Mouse (Mus musculus): ENCODE measurements around the gene Slc5a2. TPM values are rescaled to one million over a fixed set of nuclear protein-coding genes. Genes with fewer than 3 reads are reported as not detected.

Slc5a2 gene
- not detected for total RNA-seq (2023)

DNA sequence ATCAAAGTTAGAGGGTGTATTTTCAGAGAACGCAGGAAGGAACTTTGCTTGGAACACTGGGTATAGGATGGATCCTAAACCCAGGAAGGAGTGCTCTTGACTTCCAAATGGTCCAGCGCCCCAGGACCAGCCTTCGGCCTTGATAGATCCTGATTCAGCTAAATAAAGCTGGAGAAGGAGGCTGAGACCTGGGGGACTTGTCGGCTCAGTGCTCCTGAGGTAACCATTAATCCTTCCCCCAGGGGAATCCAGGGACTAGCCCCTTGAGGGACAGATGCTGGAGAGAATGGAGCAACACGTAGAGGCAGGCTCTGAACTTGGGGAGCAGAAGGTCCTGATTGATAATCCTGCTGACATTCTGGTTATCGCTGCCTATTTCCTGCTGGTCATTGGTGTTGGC is at the start of gene Slc5a2:
Gene Slc5a2 (plus strand): TSS at position 247 of the 400 bp plus-strand sequence.

DNA sequence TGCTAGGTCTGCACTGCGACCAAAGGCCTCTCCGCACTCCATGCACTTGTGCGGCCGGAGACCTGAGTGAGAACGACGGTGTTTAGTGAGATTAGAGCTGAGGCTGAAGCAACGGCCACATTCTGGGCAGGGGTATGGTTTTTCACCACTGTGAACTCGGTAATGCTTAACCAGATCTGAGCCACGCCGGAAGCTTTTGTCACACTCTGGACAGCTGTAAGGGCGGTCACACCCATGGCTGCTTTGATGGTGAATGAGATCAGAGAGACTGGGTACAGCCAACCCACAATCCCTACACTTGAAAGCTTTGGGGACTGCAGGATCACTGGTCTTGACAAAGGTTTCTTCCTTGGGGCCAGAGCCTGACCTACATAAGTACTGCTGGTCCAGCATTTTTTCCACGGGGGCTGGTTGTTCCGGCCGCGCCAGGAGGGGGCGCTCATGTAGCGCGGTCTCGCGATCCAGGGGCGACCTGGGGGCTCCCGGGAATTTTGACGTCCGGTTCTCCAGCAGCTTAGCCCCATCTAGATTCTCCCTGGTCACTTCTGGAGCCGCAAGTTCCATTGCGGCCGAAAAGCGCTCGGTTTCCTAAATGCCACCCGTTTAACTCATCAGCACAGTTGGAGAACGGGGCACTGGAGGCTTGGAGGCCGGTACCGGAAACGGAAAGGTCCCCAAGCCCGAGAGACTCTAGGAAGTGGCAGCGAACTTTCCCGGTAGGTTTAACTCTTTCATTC is 28.4 kb upstream of the Slc5a2 start, which contains the start of gene Armc5:
Gene Armc5 (plus strand): TSS at position 487 of the 737 bp plus-strand sequence.

DNA sequence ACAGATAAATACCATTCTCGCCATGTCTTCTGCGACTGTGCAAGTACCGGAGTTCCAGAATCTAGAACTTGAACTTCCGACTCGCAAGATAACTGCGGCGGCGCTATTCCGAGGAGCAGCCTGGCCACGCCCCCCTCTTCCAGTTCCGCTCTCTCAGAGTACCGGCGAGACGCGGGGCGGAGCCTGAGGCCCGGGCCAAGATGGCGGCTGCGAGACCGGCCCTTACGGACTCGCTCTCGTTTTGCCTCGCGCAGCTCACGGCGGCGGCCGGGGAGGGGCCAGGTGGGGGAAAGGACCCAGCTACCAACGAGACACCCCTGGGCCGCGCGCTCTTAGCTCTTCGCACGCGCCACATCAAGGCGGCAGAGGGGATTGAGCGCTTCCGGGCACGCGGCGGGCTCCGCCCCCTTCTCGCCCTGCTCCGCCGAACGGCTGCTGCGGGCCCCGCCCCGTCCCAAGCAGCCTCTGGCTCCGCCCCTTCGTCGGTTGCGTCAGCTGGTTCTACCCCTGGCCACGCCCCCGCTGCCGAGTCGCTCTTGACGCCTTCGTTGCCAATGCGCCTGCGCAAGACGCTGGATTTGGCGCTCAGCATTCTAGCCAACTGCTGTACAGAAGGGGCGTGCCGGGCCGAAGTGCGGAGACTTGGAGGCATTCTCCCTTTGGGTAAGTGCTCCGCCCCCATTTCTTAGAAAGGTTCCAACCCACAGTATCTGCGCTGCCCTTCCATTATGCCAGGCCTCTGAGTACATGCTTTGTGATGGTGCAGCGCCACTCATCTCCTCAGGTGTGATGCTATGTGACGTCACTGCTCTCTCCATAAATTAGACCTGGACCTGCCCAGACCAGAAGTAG is 27.3 kb upstream of the Slc5a2 start, which contains the start of gene 9130023H24Rik:
Gene 9130023H24Rik (minus strand): TSS at position 105 of the 852 bp plus-strand sequence.

DNA sequence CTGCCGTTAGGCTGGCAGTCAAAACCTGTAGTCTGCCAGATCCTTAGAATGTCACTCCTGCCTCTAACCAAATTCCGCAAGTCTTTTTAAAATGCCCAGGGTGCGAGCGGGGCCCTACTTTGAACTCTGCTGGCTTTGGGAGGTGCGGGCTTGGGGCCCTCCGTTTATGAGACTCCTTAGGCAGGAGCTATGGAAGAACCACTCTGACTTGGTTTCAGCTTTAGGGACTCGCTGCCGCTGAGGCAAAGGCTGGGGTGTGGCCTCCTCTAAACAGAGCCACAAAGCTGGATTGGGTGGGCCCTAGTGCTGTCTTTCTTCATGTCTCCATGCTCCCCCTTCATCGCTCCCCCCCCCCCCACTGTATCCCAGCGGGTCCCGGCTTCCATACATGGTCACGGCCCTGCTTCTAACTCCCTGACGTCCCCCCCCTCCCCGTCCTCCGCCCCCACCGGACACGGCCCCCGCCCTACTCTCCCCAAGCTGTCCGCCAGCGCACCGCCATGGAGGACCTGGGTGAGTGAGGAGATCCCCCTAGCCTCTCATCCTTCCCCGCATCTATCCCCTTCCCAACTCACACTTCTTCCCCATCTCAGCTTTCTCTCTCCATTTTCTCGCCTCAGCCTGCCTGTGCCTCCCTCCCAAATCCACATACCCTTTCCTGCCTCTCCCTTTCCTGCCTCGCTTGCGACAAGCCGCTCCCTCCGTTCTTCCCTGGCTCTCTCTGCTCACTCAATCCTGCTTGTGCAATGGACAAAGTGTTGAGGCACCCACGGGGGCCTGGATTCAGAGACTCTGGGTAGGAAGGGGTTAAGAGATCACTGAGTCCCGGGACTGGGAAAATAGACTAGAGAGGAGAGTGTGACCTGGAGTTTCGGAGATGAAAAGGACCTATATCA is 18.7 kb upstream of the Slc5a2 start, which contains the start of gene Tgfb1i1:
Gene Tgfb1i1 (plus strand): TSS at position 317 of the 896 bp plus-strand sequence.

DNA sequence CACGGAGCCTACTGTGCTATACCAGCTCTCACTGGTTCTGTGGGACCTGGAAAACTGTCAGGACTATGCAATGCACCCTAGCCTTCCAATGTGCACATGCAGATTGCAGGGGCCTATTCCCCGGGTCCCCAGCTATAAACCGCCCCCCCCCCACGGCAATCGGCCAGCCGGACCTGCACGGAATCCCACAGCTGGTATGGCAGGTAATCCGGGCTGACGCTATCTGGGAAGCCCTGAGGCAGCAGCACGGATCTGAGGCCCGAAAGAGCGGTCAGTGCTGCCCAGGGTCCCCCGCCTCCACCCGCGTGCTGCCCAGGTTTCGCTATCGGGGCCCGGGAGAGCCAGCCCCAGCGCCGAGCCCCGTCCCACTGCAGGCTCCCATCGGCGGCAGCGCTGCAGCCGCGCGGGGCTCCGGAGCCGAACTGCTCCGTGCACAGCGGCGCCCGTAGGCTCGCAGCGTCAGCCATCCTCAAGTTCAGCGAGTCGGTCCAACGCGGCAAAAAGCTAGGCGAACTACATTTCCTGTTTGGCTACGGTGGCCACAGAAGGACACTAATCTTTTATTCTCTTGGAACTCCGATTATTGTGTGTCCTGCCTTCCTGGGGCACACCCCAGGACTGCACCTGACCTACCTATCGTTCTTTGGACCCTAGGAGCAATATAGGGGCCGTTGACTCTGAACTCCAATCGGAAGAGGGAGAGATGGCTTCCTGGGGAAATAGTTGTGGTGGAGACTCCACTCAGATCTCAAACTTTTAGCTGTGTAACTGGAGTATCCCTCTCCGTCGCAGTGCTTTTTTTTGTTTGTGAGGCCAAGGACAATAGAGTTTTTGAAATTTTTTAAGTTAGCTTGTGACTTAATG is 32.4 kb downstream of the Slc5a2 start, which contains the start of gene BC017158:
Gene BC017158 (minus strand): TSS at position 554 of the 864 bp plus-strand sequence.

Other genes with a start within 250 kb of the Slc5a2 start
- 4.8 TPM for gene Itgam, start 203.0 kb upstream of the Slc5a2 start, total RNA-seq (2023)
- gene Gm49368, start 203.0 kb upstream of the Slc5a2 start, total RNA-seq (2023) = not detected
- 3.6 TPM for gene Itgax, start 136.1 kb upstream of the Slc5a2 start, total RNA-seq (2023)
- 6.2 TPM for gene Itgad, start 111.3 kb upstream of the Slc5a2 start, total RNA-seq (2023)
- gene Cox6a2, start 59.3 kb upstream of the Slc5a2 start, total RNA-seq (2023) = not detected
- 27.5 TPM for gene Armc5, start 28.3 kb upstream of the Slc5a2 start, total RNA-seq (2023)
- gene 9130023H24Rik, start 27.6 kb upstream of the Slc5a2 start, total RNA-seq (2023) = 3.2 TPM
- 8.1 TPM for gene Tgfb1i1, start 18.8 kb upstream of the Slc5a2 start, total RNA-seq (2023)
- gene BC017158, start 32.5 kb downstream of the Slc5a2 start, total RNA-seq (2023) = 26.4 TPM
- 280 TPM for gene Rgs10, start 153.1 kb downstream of the Slc5a2 start, total RNA-seq (2023)
- 133 TPM for gene Tial1, start 196.1 kb downstream of the Slc5a2 start, total RNA-seq (2023)